In the genomic region with DNA sequence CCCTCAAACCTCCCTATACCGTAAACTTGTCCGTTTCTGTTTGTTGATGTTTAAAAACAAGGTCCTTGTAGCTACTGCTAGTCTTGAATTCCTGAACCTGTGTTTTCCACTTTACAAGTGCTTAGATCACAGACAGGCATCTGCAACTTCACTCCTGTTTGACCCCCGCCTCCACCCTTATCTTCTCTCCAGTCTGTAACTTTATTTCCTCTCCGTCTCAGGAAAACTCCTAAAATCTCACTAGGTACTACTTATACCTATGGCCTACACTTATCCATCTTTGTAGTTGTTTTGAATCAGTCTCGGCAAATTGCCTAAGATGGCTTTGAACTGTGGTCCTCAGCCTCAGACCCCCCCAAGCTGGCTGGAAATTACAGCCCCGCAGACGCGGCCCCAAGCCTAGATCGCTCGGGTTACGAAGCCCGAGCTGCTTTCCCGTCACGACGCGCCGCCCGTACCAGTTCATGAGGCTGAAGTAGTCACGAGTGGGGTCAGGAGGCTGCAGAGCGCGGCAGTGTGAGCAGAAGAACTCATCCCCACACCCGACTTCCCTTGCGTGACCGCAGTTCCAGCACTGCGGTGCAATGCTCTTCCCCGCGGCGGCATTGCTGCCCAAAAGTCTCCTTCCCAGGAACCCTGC, we compare ENCODE assay signal across 8 mouse cellular contexts. TPM values are rescaled to one million over a fixed set of nuclear protein-coding genes. Genes with fewer than 3 reads are reported as not detected.
DNase-seq lines count a peak whose midpoint lies in the region; ATAC-seq and TF ChIP-seq lines count a peak whose summit lies in the region.

No protein-coding gene starts in this region.

- H3K27ac ChIP-seq in heart, embryonic 11.5 days (ENCODE audit: low read depth, low read length) = peak overlapping the region; percentile 68
- H3K27ac ChIP-seq in forebrain, postnatal 0 days (ENCODE audit: low read depth, low read length) = 0 out of 2 replicates have a peak overlapping the region, but pooled peaks have one; percentile 4
- H3K27ac ChIP-seq in liver, postnatal 0 days (ENCODE audit: low read depth) = peak overlapping the region; percentile 83

- H3K9me3 ChIP-seq in heart, embryonic 11.5 days (replicated peaks; ENCODE audit: control insufficient read depth, low read length) = no peaks in the 10 kb centered on the region
- no peaks in the 10 kb centered on the region for H3K9me3 ChIP-seq in G1E (replicated peaks)
- H3K9me3 ChIP-seq in forebrain, postnatal 0 days (ENCODE audit: low read length) = no peaks in the 10 kb centered on the region
- no peaks in the 10 kb centered on the region for H3K9me3 ChIP-seq in liver, postnatal 0 days (ENCODE audit: low read length)

- H3K27me3 ChIP-seq in heart, embryonic 11.5 days (ENCODE audit: control insufficient read depth, insufficient read depth, low read length) = no peaks in the 10 kb centered on the region
- no peaks in the 10 kb centered on the region for H3K27me3 ChIP-seq in G1E (ENCODE audit: insufficient read depth, low read length)
- no peaks in the 10 kb centered on the region for H3K27me3 ChIP-seq in forebrain, postnatal 0 days (ENCODE audit: insufficient read depth, low read length)
- H3K27me3 ChIP-seq in liver, postnatal 0 days (ENCODE audit: insufficient read depth, low read length) = no peaks in the 10 kb centered on the region

- peak overlapping the region; percentile 67 for H3K4me2 ChIP-seq in heart, embryonic 11.5 days
- peak overlapping the region; percentile 81 for H3K4me2 ChIP-seq in forebrain, postnatal 0 days (ENCODE audit: low read depth)
- H3K4me2 ChIP-seq in liver, postnatal 0 days (ENCODE audit: low read depth, low read length) = peak overlapping the region; percentile 93

- peaks cover 7% of the 10 kb centered on the region for H3K36me3 ChIP-seq in heart, embryonic 11.5 days (ENCODE audit: control insufficient read depth, insufficient read depth, low read length)
- peaks cover 37% of the 10 kb centered on the region for H3K36me3 ChIP-seq in G1E (replicated peaks)
- H3K36me3 ChIP-seq in forebrain, postnatal 0 days (ENCODE audit: insufficient read depth) = no peaks in the 10 kb centered on the region
- peaks cover 19% of the 10 kb centered on the region for H3K36me3 ChIP-seq in liver, postnatal 0 days (replicated peaks; ENCODE audit: insufficient read depth, low read length)

- DNase-seq in heart, adult 8-10 months (ENCODE audit: low spot score) = no peak
- DNase-seq in G1E (ENCODE audit: low spot score) = no peak
- DNase-seq in forebrain, postnatal 0 days = no peak
- peak; percentile 31 for DNase-seq in liver, postnatal 0 days
- DNase-seq in cerebellum, adult 8-10 months = no peak
- DNase-seq in right cerebral cortex, adult 18-20 months = no peak
- no peak for DNase-seq in gastrocnemius, postnatal 25 days

- peak overlapping the region; percentile 57 for H3K4me3 ChIP-seq in heart, embryonic 11.5 days (ENCODE audit: low read depth, low read length)
- H3K4me3 ChIP-seq in G1E (ENCODE audit: low read depth, low read length) = peak overlapping the region; percentile 95
- H3K4me3 ChIP-seq in forebrain, postnatal 0 days (ENCODE audit: low read depth, low read length) = peak overlapping the region; percentile 60
- peak overlapping the region; percentile 91 for H3K4me3 ChIP-seq in liver, postnatal 0 days (ENCODE audit: low read depth, low read length)

- TF ChIP-seq EP300 in liver, postnatal 0 days (IDR thresholded peaks at IDR 0.05; ENCODE audit: low read depth) = peak; percentile 55; the same call in 1 of the 2 replicates

- H3K4me1 ChIP-seq in heart, embryonic 11.5 days (ENCODE audit: control insufficient read depth, insufficient read depth, low read length) = peaks cover 13% of the 10 kb centered on the region
- H3K4me1 ChIP-seq in G1E (ENCODE audit: insufficient read depth, low read depth, low read length) = peaks cover 47% of the 10 kb centered on the region
- H3K4me1 ChIP-seq in forebrain, postnatal 0 days (ENCODE audit: insufficient read depth) = peaks cover 11% of the 10 kb centered on the region; the same call in 1 of the 2 replicates
- H3K4me1 ChIP-seq in liver, postnatal 0 days (ENCODE audit: insufficient read depth) = peaks cover 14% of the 10 kb centered on the region

- ATAC-seq in heart, embryonic 11.5 days (replicated peaks; ENCODE audit: insufficient number of reproducible peaks, low FRiP score, low TSS enrichment) = peak; percentile 15
- no peak for ATAC-seq in G1E (ENCODE audit: extremely low read depth, insufficient number of reproducible peaks, low FRiP score, poor library complexity, severe bottlenecking)
- peak; percentile 75 for ATAC-seq in forebrain, postnatal 0 days
- ATAC-seq in liver, postnatal 0 days = peak; percentile 43

- peak overlapping the region; percentile 77 for H3K9ac ChIP-seq in heart, embryonic 11.5 days (ENCODE audit: low read depth, low read length)
- H3K9ac ChIP-seq in forebrain, postnatal 0 days = peak overlapping the region; percentile 57
- peak overlapping the region; percentile 81 for H3K9ac ChIP-seq in liver, postnatal 0 days (replicated peaks)

- 5% methylated on average over 28 of the region's 28 CpGs for WGBS in heart, embryonic 11.5 days (ENCODE audit: insufficient replicate concordance)
- WGBS in forebrain, postnatal 0 days = 11% methylated on average over 28 of the region's 28 CpGs
- WGBS in liver, postnatal 0 days (ENCODE audit: insufficient replicate concordance) = 4% methylated on average over 28 of the region's 28 CpGs

- TF ChIP-seq CTCF in G1E (IDR thresholded peaks at IDR 0.05; ENCODE audit: low read depth, low read length) = no peak
- no peak for TF ChIP-seq CTCF in forebrain, postnatal 0 days (IDR thresholded peaks at IDR 0.05; ENCODE audit: low read depth)
- no peak for TF ChIP-seq CTCF in liver, postnatal 0 days (IDR thresholded peaks at IDR 0.05; ENCODE audit: low read depth)

RNA-seq across cellular contexts. Expression of gene Hscb, which starts 0.4 kb away (rescaled TPM):
- 30.2 and 32.6 TPM in 2 replicates for polyA plus RNA-seq in heart, embryonic 11.5 days (2014; fragmentation: Nextera tagmentation; extraction: Ambion mirVana)
- 10 to 100 TPM; 17.6 to 21.4 (median 20.4) TPM for total RNA-seq in heart, adult 8-10 months (2022)
- total RNA-seq in G1E (2014; fragmentation: Nextera tagmentation) = 62.1 and 65.3 TPM in 2 replicates
- total RNA-seq in G1E (2017) = 86.8 and 94.2 TPM in 2 replicates
- 51.5 and 56.7 TPM in 2 replicates for polyA plus RNA-seq in G1E (2012)
- 10.8 and 16.0 TPM in 2 replicates for total RNA-seq in forebrain, postnatal 0 days (2014; rRNA removed)
- 11.2 and 11.9 TPM in 2 replicates for polyA plus RNA-seq in forebrain, postnatal 0 days (2015; fragmentation: Nextera tagmentation; extraction: Ambion mirVana)
- 41.5 and 47.7 TPM in 2 replicates for polyA plus RNA-seq in liver, postnatal 0 days (2015; fragmentation: Nextera tagmentation; extraction: Ambion mirVana)
- total RNA-seq in gastrocnemius, postnatal 25 days (2021) = 10 to 100 TPM in 1 of 2 experiments, 1 to 10 TPM in 1; 9.7 to 12.5 TPM

RNA-seq across cellular contexts. Expression of gene Chek2, which starts 0.6 kb away (rescaled TPM):
- 20.9 and 27.1 TPM in 2 replicates for polyA plus RNA-seq in heart, embryonic 11.5 days (2014; fragmentation: Nextera tagmentation; extraction: Ambion mirVana)
- total RNA-seq in heart, adult 8-10 months (2022) = 1 to 10 TPM; 2.0 to 3.2 (median 2.4) TPM
- total RNA-seq in G1E (2014; fragmentation: Nextera tagmentation) (53.4 and 70.4 TPM in 2 replicates), G1E (2017) (100 and 102 TPM in 2 replicates)
- 1.9 and 2.5 TPM in 2 replicates for polyA plus RNA-seq in G1E (2012)
- total RNA-seq in forebrain, postnatal 0 days (2014; rRNA removed) = 2.9 and 3.8 TPM in 2 replicates
- 3.4 and 4.3 TPM in 2 replicates for polyA plus RNA-seq in forebrain, postnatal 0 days (2015; fragmentation: Nextera tagmentation; extraction: Ambion mirVana)
- polyA plus RNA-seq in liver, postnatal 0 days (2015; fragmentation: Nextera tagmentation; extraction: Ambion mirVana) = 9.2 and 13.2 TPM in 2 replicates
- 1 to 10 TPM; 1.4 to 1.5 TPM for total RNA-seq in gastrocnemius, postnatal 25 days (2021)

RNA-seq across cellular contexts. Expression of gene Ulk1, which starts 29.3 kb away (rescaled TPM):
- 17.1 and 18.7 TPM in 2 replicates for polyA plus RNA-seq in heart, embryonic 11.5 days (2014; fragmentation: Nextera tagmentation; extraction: Ambion mirVana)
- total RNA-seq in heart, adult 8-10 months (2022) = 10 to 100 TPM; 63.1 to 99.8 (median 73.6) TPM
- 70.7 and 75.9 TPM in 2 replicates for total RNA-seq in G1E (2014; fragmentation: Nextera tagmentation)
- total RNA-seq in G1E (2017) = 12.9 and 19.0 TPM in 2 replicates
- polyA plus RNA-seq in G1E (2012) = 233 and 256 TPM in 2 replicates
- total RNA-seq in forebrain, postnatal 0 days (2014; rRNA removed) = 49.8 and 65.9 TPM in 2 replicates
- 16.8 and 20.8 TPM in 2 replicates for polyA plus RNA-seq in forebrain, postnatal 0 days (2015; fragmentation: Nextera tagmentation; extraction: Ambion mirVana)
- 7.9 and 8.1 TPM in 2 replicates for polyA plus RNA-seq in liver, postnatal 0 days (2015; fragmentation: Nextera tagmentation; extraction: Ambion mirVana)
- total RNA-seq in gastrocnemius, postnatal 25 days (2021) = 10 to 100 TPM; 33.0 to 43.3 TPM

RNA-seq across cellular contexts. Expression of gene Ttc28, which starts 40.4 kb away (rescaled TPM):
- 8.1 and 9.4 TPM in 2 replicates for polyA plus RNA-seq in heart, embryonic 11.5 days (2014; fragmentation: Nextera tagmentation; extraction: Ambion mirVana)
- 10 to 100 TPM; 11.0 to 17.2 (median 12.3) TPM for total RNA-seq in heart, adult 8-10 months (2022)
- total RNA-seq in G1E (2014; fragmentation: Nextera tagmentation) (2.0 and 2.7 TPM in 2 replicates), G1E (2017) (0.55 and 0.64 TPM in 2 replicates)
- polyA plus RNA-seq in G1E (2012) = 0.28 and 0.46 TPM in 2 replicates
- 50.4 and 58.2 TPM in 2 replicates for total RNA-seq in forebrain, postnatal 0 days (2014; rRNA removed)
- polyA plus RNA-seq in forebrain, postnatal 0 days (2015; fragmentation: Nextera tagmentation; extraction: Ambion mirVana) = 12.6 and 14.5 TPM in 2 replicates
- polyA plus RNA-seq in liver, postnatal 0 days (2015; fragmentation: Nextera tagmentation; extraction: Ambion mirVana) = 0.62 and 0.73 TPM in 2 replicates
- total RNA-seq in gastrocnemius, postnatal 25 days (2021) = 10 to 100 TPM; 12.4 to 15.0 TPM

RNA-seq across cellular contexts. Expression of gene Pus1, which starts 58.7 kb away (rescaled TPM):
- polyA plus RNA-seq in heart, embryonic 11.5 days (2014; fragmentation: Nextera tagmentation; extraction: Ambion mirVana) = 19.6 and 23.2 TPM in 2 replicates
- total RNA-seq in heart, adult 8-10 months (2022) = 10 to 100 TPM; 16.0 to 24.6 (median 21.3) TPM
- total RNA-seq in G1E (2014; fragmentation: Nextera tagmentation) = 17.8 and 19.5 TPM in 2 replicates
- 72.6 and 72.9 TPM in 2 replicates for total RNA-seq in G1E (2017)
- polyA plus RNA-seq in G1E (2012) = 143 and 177 TPM in 2 replicates
- 13.5 and 14.2 TPM in 2 replicates for total RNA-seq in forebrain, postnatal 0 days (2014; rRNA removed)
- 16.8 and 17.4 TPM in 2 replicates for polyA plus RNA-seq in forebrain, postnatal 0 days (2015; fragmentation: Nextera tagmentation; extraction: Ambion mirVana)
- 16.9 and 19.0 TPM in 2 replicates for polyA plus RNA-seq in liver, postnatal 0 days (2015; fragmentation: Nextera tagmentation; extraction: Ambion mirVana)
- 10 to 100 TPM in 1 of 2 experiments, 1 to 10 TPM in 1; 9.8 to 10.8 TPM for total RNA-seq in gastrocnemius, postnatal 25 days (2021)

Comparison
In these comparisons a context has a peak if more than half of its experiments do, and no peak if none do; other contexts are left out.
1. H3K27ac ChIP-seq: peak in every context shown above with its lines; median percentile 83 in liver, postnatal 0 days; 68 in heart, embryonic 11.5 days; 4 in forebrain, postnatal 0 days.
2. RNA of gene Chek2, which starts 0.6 kb away (total RNA-seq): 53.4 to 102 TPM in G1E; 2.9 to 3.8 TPM in forebrain, postnatal 0 days, 2.0 to 3.2 TPM in heart, adult 8-10 months and 1.4 to 1.5 TPM in gastrocnemius, postnatal 25 days; every median in the first group is over 10 times any median in the second.
3. Peak in every context shown above with its lines, with median percentiles within 50 percentile points of each other: H3K4me2 ChIP-seq, H3K4me3 ChIP-seq and H3K9ac ChIP-seq.